Mouse (Mus musculus) spleen, postnatal 14 days (tissue): ENCODE data around the gene Acads.
A peak's percentile ranks its signal among the peaks of the same experiment; 100 is the strongest.

Source experiments
- DNase-seq, 2 experiments: peaks; one replicate each; pipeline ENCODE4 v3.0.0; 2021 to 2022; ENCODE audit warnings: low spot score in 2 of 2

Gene Acads

DNA sequence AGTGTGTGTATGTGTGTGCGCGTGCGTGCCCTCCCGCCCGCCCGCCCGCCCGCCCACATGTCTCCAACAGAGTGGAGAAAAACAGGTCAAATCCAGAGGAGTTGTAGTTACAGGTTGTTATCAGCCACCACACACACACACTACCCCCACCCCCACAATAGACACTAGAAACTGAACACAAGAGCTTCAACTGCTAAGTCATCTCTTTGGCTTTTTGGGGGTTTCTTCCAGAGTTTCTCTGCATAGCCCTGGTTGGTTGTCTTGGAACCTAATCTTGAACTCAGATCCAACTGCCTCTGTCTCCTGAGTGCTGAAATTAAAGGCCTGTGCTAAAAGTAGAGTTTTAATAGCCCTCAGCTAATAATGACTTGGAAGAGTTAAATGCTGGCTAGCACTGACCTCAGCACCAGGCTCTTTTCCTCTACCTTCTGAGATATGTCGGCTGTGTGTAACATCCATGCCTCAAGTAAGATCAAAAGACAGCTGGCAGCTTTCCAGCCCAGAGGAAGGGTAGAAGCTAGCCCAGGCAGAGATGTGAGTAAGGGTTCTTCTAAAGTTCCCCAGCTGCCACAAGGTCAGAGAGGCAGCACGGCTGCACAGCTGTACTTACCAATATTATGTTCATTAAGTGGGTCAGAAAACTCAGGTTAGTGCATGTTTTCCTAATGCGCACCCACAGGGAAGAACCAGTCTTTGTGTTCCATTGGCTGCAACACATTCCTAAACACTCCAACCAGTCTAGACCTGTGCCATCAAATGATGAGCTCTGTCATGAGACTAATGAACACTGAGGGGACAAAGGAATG is 47.8 kb downstream of the Acads start:
- peak in 1 of 2 experiments; percentile 28 for DNase-seq

DNA sequence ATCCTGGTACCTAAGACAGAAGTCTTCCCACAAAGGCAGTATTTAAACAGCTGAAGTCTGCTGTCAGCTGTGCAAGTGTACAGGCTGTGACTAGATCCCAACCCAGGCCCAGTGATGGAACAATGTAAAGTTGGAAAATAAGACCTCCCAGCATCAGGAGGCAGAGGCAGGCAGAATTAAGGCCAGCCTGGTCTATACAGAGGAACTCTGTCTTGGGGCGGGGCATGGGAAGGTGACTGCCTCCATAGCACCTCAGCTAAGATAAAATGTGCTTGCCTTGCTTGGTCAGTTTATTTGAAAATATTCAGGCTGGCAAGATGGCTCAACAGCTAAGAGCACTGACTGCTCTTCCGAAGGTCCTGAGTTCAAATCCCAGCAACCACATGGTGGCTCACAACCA is 48.7 kb downstream of the Acads start:
- no peak for DNase-seq

DNA sequence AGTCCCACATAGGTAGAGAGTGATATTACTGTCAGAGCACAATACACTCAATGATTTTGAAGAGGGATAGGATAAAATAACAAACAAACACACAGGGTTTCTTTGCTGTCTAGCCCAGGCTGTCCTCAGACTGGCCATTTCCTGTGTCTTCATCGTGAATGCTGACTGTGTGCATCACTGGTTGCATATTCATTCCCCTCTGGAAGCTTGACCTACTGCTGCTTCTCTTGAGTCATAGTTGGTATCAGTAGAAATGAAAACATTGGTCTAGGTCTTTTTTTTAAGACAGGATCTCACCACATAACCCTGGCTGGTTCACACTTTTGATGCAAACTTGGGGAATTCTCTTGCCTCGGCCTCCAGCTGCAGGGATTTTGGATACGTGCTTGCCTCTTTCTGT is 49.5 kb downstream of the Acads start:
- DNase-seq: no peak

DNA sequence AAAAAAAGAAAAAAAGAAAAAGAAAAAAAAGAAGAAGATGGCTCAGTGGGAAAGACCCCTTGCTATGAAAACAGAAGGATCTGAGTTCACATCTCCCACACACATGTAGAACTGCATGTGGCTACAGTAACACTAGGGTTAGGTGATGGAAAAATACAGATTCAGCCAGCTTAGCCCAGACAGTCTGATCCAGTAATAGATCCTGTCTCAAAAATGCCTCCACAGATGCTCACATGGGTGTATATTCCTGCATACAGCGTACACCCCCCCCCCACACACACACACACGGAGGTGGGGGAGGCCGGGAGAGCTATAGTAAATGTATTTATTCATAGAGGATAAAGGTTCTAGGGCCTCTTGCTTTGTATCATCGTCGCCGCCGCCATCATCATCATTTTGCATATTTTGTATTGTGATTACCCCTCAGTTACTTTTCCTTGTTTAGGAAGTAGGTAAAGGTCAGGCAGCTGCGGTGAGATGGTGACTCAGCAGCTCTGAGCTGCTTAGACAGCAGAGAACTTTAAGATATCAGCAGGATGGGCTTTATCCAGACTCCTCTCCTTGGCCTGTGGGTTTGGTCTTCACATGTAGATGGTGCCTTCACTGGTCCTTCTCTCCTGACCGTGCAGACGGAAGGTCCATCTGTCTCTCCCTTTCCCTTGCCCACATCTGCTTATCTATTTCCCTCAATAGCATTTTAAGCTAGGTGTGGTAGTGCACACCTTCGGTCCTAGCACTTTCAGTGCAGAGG is 50.3 kb downstream of the Acads start:
- no peak for DNase-seq

DNA sequence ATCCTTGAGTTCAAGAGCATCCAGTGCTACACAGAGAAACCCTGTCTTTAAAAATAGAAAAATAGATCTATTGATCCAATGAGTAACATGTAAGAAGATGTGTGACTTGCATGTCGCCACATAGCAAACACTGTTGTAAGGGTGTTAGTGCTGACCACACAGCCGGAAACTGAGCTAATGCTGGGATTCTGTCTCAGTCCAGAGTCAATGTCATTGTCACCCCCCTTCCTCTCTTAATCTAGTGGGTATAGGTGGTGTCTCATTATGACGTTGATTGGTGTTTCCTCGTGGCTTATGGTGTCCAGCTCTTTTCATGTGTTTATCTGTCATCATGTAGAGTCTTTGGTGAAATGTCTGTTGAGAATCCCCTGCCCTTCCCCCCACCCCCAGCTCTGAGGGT is 52.9 kb downstream of the Acads start:
- no peak for DNase-seq

DNA sequence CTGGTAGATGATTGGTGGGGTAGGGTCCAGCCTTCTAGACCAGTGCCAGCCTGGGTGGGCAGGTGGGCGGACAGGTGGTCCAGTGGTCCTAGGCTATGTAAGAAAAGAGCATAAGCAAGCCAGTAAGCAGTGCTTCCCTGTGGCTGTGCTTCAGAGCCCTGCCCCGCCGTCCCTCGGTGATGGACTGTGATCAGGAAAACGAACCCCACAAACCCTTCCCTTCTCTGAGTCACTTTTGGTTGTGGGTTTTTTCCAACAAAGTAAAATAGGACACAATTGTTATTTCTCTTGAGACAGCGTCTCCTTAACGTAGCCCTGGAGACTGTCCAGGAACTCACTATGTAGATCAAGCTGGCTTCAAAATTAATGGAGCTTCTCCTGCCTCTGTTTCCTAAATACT is 55.8 kb downstream of the Acads start:
- no peak for DNase-seq

DNA sequence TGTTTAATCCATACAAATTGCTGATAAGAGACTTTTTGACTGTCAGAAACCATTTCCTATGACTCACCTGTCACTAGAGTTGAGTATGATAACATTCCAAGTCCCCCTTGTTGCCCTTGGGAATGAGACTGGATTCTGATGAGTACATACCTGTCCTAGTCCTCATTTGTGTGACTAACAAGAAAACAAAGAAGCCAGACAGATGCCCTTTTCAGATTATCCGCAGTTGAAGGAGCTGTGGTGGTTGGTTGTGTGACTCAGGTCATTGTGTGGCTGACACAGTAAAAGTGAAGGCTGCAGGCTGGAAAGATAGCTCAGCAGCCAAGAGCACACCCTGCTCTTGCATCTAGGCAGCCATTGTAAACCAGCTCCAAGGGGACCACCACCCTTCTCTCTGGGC is 56.6 kb downstream of the Acads start:
- no peak for DNase-seq

DNA sequence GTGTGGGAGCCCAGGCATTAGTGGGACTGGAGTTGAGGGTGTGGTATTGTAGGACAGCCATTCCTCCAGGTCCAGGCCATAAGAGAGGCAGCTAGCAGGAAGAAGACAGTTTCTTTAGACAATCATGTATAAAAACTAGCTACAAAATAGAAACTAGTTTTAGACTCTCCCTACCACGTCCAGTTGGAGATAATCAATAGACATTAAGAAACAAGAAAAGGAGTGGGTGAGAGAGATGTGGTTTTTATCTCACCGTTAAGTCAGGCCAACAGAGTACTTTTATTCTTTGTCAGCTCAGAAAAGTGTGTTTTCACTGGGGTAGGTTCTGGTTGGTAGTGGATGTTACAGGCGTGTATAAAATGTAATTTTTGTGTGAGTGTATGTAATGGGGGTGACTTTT is 58.2 kb downstream of the Acads start:
- no peak for DNase-seq
